Mouse (Mus musculus) lung, adult 2 months (tissue): ENCODE measurements around the gene Olfr186. TPM values are rescaled to one million over a fixed set of nuclear protein-coding genes. Genes with fewer than 3 reads are reported as not detected.

Experiments
- DNase-seq: peaks from one replicate; pipeline ENCODE4 v3.0.0; 2022
- H3K4me1 ChIP-seq: fragments of 200-500 bp; 2 replicates; pipeline ENCODE4 v1.6.1; 2011; ENCODE audit warnings: low read length; ENCODE audit not compliant: control insufficient read depth, insufficient read depth
- H3K4me3 ChIP-seq: fragments of 200-500 bp; replicated peaks from 2 replicates; pipeline ENCODE3; 2011; ENCODE audit warnings: low read depth, mild to moderate bottlenecking, control low read depth, low read length; ENCODE audit errors: extremely low read depth
- CTCF ChIP-seq: fragments of 200-500 bp; IDR thresholded peaks from 2 replicates; pipeline ENCODE4 v1.5.1; 2011; ENCODE audit warnings: mild to moderate bottlenecking, low read length, control low read depth; ENCODE audit not compliant: insufficient read depth
- POLR2A ChIP-seq: fragments of 200-500 bp; IDR thresholded peaks from 2 replicates; pipeline ENCODE4 v1.6.1; 2011; ENCODE audit warnings: low read depth, mild to moderate bottlenecking, control low read depth, low read length, borderline replicate concordance; ENCODE audit errors: extremely low read depth
- WGBS: fragments of 180-500 bp; shearing (Covaris S2); methylation state at CpG from one replicate; pipeline ENCODE4 v1.1.7; 2018; 5-methylcytosine and 5-hydroxymethylcytosine counted together
- polyA plus RNA-seq: library from polyadenylated mRNA; depleted of rRNA; stranded (reverse); fragments of >200 nt; gene quantifications from 2 replicates; pipeline ENCODE4 v1.2.3, GENCODE M21; 2012; rRNA removed

Olfr186 gene
- polyA plus RNA-seq, 1 experiment = not detected

DNA sequence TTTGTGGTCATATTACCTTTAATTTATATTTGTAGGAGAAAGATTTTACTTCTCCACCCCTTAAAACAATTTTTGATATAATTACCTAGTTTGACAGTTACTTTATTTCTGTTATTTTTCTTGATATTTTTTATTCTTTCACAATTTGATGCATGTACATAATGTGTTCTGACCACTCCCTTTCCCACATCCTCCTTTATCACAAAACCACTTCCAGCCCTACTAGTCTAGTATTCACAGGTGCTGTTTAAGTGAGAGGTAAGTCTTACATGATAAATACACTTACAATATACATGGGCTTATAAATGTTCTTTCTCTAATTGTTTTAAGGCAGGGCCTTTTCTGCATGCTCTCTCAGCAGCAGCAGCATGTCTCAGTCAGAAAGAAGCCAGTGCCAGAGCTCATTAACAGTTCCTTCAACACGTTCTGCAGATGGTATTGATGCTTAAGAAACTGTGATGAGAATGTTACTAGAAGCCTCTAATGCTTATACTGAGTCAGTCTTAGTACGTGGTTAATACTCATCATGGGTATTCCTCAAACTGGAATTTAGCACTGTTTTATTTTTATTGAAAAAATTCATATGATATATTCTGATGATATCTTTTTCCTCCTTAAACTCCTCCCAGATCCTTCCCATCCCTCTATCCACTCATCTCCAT lies 16.6 kb downstream of the Olfr186 start:
- no peak for DNase-seq
- no peak for TF ChIP-seq CTCF
- H3K4me1 ChIP-seq = no peaks in the 10 kb centered on the region
- no peak overlapping the region for H3K4me3 ChIP-seq
- 52% methylated on average over 2 of the region's 2 CpGs for WGBS

DNA sequence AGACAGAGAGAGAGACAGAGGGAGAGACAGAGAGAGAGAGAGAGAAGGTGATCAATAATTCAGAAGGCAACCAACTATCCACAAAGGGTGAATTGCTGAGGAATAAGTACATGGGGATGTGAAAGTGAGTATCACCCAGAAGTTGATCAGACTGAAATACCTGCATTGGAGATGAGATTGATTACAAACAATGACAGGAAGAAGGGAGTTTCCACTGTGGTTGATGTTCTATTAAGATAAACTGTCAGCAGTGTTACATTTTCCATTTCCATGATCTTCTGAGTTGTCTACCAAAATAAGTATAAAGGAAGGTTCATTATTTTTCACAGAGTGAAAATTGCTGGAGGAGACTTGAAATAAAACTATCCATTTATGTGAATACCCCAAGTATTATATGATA lies 22.9 kb downstream of the Olfr186 start:
- TF ChIP-seq CTCF (no peak), POLR2A (no peak)
- no peak for DNase-seq
- no peak overlapping the region for H3K4me3 ChIP-seq
- H3K4me1 ChIP-seq = no peaks in the 10 kb centered on the region

DNA sequence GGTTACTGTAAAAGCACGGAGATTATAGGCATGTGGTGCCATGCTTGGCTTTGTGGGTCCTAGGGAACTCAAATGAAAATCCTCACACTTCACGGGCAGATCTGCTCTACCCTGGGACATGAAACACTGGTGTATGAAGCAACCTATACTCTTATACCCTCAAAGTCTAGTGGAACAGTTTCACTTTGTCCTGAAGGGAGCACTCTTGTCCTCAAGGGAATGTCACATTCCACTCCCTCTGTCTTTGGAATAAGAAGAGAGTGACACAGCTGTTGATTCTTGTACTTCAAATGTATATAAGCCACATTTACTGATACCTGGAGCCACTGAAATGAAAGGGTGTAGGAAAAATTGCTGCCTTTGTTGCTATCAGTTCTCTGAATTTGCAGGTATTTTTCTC lies 35.0 kb downstream of the Olfr186 start, which contains the start of gene Olfr183:
Gene Olfr183, plus strand, starts transcription at position 301 of the 400 bp plus-strand sequence.
- Histone ChIP-seq H3K4me1 (no peaks in the 10 kb centered on the region), H3K4me3 (no peak within 1 kb of the TSS)
- no peak for DNase-seq
- TF ChIP-seq CTCF = no peak
- no peak for TF ChIP-seq POLR2A
- WGBS = 68% methylated on average over 2 of the region's 2 CpGs

Other genes starting within 250 kb of the Olfr186 start
- gene Olfr173, start 230.0 kb downstream of the Olfr186 start, polyA plus RNA-seq = not detected in 2 replicates
- gene Olfr175-ps1, start 203.5 kb downstream of the Olfr186 start, polyA plus RNA-seq = not detected in 2 replicates
- gene Olfr177, start 155.5 kb downstream of the Olfr186 start, polyA plus RNA-seq = not detected in 2 replicates
- gene Olfr178, start 138.2 kb downstream of the Olfr186 start, polyA plus RNA-seq = not detected in 2 replicates
- not detected in 2 replicates for gene Olfr181, start 101.5 kb downstream of the Olfr186 start, polyA plus RNA-seq
- gene Olfr180, start 100.9 kb downstream of the Olfr186 start, polyA plus RNA-seq = not detected in 2 replicates
- gene Olfr183, start 34.9 kb downstream of the Olfr186 start, polyA plus RNA-seq = not detected in 2 replicates
- gene Olfr187, start 9.5 kb upstream of the Olfr186 start, polyA plus RNA-seq = not detected in 2 replicates
- not detected in 2 replicates for gene Olfr190, start 47.7 kb upstream of the Olfr186 start, polyA plus RNA-seq
- not detected in 2 replicates for gene Olfr191, start 59.5 kb upstream of the Olfr186 start, polyA plus RNA-seq
- gene Olfr193, start 81.6 kb upstream of the Olfr186 start, polyA plus RNA-seq = not detected in 2 replicates
- gene Olfr194, start 90.8 kb upstream of the Olfr186 start, polyA plus RNA-seq = not detected in 2 replicates
- gene Olfr195, start 116.8 kb upstream of the Olfr186 start, polyA plus RNA-seq = not detected in 2 replicates
- not detected in 2 replicates for gene Olfr196, start 140.2 kb upstream of the Olfr186 start, polyA plus RNA-seq
- not detected in 2 replicates for gene Olfr198, start 173.2 kb upstream of the Olfr186 start, polyA plus RNA-seq
- not detected in 2 replicates for gene Olfr199, start 189.5 kb upstream of the Olfr186 start, polyA plus RNA-seq
- not detected in 2 replicates for gene Olfr201, start 242.3 kb upstream of the Olfr186 start, polyA plus RNA-seq